Mouse (Mus musculus) C2C12 (cell line): ENCODE data around the gene Anks6. TPM values are rescaled to one million over a fixed set of nuclear protein-coding genes. Genes with fewer than 3 reads are reported as not detected.

Source experiments
- H3K27me3 ChIP-seq: one replicate; pipeline ENCODE4 v1.6.1; 2011; ENCODE audit not compliant: control insufficient read depth, insufficient read depth, insufficient read length
- H3K36me3 ChIP-seq: one replicate; pipeline ENCODE4 v1.6.1; 2011; ENCODE audit not compliant: control insufficient read depth, insufficient read depth
- H3K4me3 ChIP-seq: one replicate; pipeline ENCODE4 v1.5.1; 2011; ENCODE audit warnings: mild to moderate bottlenecking, control low read depth; ENCODE audit not compliant: poor library complexity, insufficient read depth, severe bottlenecking
- H3K79me2 ChIP-seq: one replicate; pipeline ENCODE4 v1.6.1; 2011; ENCODE audit not compliant: control insufficient read depth, insufficient read depth
- H3K79me3 ChIP-seq: one replicate; pipeline ENCODE4 v1.6.1; 2011; ENCODE audit warnings: low read depth, control low read depth
- H3ac ChIP-seq: one replicate; pipeline ENCODE3; 2011; ENCODE audit warnings: low read depth; ENCODE audit not compliant: control insufficient read depth, insufficient read length
- CEBPB ChIP-seq: IDR thresholded peaks from one replicate; pipeline ENCODE4 v1.6.1; 2011; ENCODE audit warnings: low read depth, mild to moderate bottlenecking, control low read depth, moderate library complexity
- CTCF ChIP-seq: IDR thresholded peaks from one replicate; pipeline ENCODE4 v1.5.1; 2011; ENCODE audit not compliant: control insufficient read depth, insufficient read depth, insufficient read length
- FOSL1 ChIP-seq: IDR thresholded peaks from one replicate; pipeline ENCODE4 v1.8.0; 2011; ENCODE audit warnings: mild to moderate bottlenecking, low read length; ENCODE audit not compliant: poor library complexity, insufficient read depth, severe bottlenecking
- MAX ChIP-seq: IDR thresholded peaks from one replicate; pipeline ENCODE4 v1.6.1; 2011; ENCODE audit warnings: mild to moderate bottlenecking, control low read depth
- MYOD1 ChIP-seq: IDR thresholded peaks from one replicate; pipeline ENCODE4 v1.6.1; 2011; ENCODE audit warnings: low read depth; ENCODE audit not compliant: control insufficient read depth, insufficient read length
- MYOG ChIP-seq: IDR thresholded peaks from one replicate; pipeline ENCODE4 v1.6.1; 2011; ENCODE audit not compliant: control insufficient read depth, insufficient read length; ENCODE audit errors: extremely low read depth
- USF1 ChIP-seq: IDR thresholded peaks from one replicate; pipeline ENCODE4 v1.6.1; 2011; ENCODE audit warnings: low read depth, mild to moderate bottlenecking, control low read depth, moderate library complexity
- long read RNA-seq, 2 experiments: library from polyadenylated mRNA; unstranded; transcript quantifications; one replicate each; pipeline ENCODE4 v2.0.0; 2019 to 2020
- polyA plus RNA-seq: library from polyadenylated mRNA; unstranded; fragments of >200 nt; fragmentation: generic; extraction: Trizol; gene quantifications from one replicate; pipeline ENCODE4 v1.2.1, GENCODE M21; 2012; ENCODE audit warnings: missing spikeins

Anks6 gene
- 0.44 TPM for polyA plus RNA-seq
- long read RNA-seq, experiment 1 = 0 reads
- long read RNA-seq, experiment 2, partial matches to known transcripts = 1 of 1 reads
- long read RNA-seq, experiment 2, other reads (novel, unspliced or antisense) = 0 of 1 reads

GRCm38 (mm10) chr4:47056791-47057509 is at the start of gene Anks6:
TSS of gene Anks6 (minus strand) at chr4:47057427.
- TF ChIP-seq MAX = no peak
- TF ChIP-seq MYOG = no peak
- TF ChIP-seq CEBPB = no peak
- no peak for TF ChIP-seq CTCF
- no peak for TF ChIP-seq MYOD1
- no peak for TF ChIP-seq FOSL1
- TF ChIP-seq USF1 = no peak
- no peaks in the 10 kb centered on the region for H3K27me3 ChIP-seq
- no peak within 1 kb of the TSS for H3K4me3 ChIP-seq

GRCm38 (mm10) chr4:47103561-47103960 is 46.3 kb upstream of the Anks6 start:
- no peak overlapping the region for H3ac ChIP-seq
- TF ChIP-seq FOSL1 (no peak), CEBPB (no peak), CTCF (no peak), MAX (no peak), MYOG (no peak)
- peaks cover 3% of the 10 kb centered on the region for H3K27me3 ChIP-seq
- H3K79me3 ChIP-seq = no peaks in the 10 kb centered on the region
- no peaks in the 10 kb centered on the region for H3K79me2 ChIP-seq
- no peak overlapping the region for H3K4me3 ChIP-seq
- no peaks in the 10 kb centered on the region for H3K36me3 ChIP-seq

More at GRCm38 (mm10) chr4:47056791-47057509, at the start of gene Anks6:
- Histone ChIP-seq H3K36me3 (no peaks in the 10 kb centered on the region), H3K79me3 (no peaks in the 10 kb centered on the region), H3K79me2 (no peaks in the 10 kb centered on the region), H3ac (no peak within 1 kb of the TSS)

- Histone ChIP-seq H3K27me3 (peaks cover 28% of the 10 kb centered on the region), H3K79me2 (no peaks in the 10 kb centered on the region), H3K79me3 (no peaks in the 10 kb centered on the region), H3K36me3 (no peaks in the 10 kb centered on the region), H3ac (no peak overlapping the region), H3K4me3 (no peak overlapping the region)
- no peak for TF ChIP-seq MYOD1
Observed at GRCm38 (mm10) chr4:47093647-47094046, 36.4 kb upstream of the Anks6 start.

GRCm38 (mm10) chr4:47093161-47093560 is 35.9 kb upstream of the Anks6 start:
- Histone ChIP-seq H3K27me3 (peaks cover 28% of the 10 kb centered on the region), H3K79me2 (no peaks in the 10 kb centered on the region), H3K79me3 (no peaks in the 10 kb centered on the region), H3K4me3 (no peak overlapping the region), H3K36me3 (no peaks in the 10 kb centered on the region), H3ac (no peak overlapping the region)
- no peak for TF ChIP-seq FOSL1
- no peak for TF ChIP-seq CTCF
- TF ChIP-seq USF1 = no peak
- TF ChIP-seq CEBPB = no peak

GRCm38 (mm10) chr4:47092387-47093021 is 35.3 kb upstream of the Anks6 start:
- H3K36me3 ChIP-seq = no peaks in the 10 kb centered on the region
- no peak overlapping the region for H3ac ChIP-seq
- H3K79me3 ChIP-seq = no peaks in the 10 kb centered on the region
- peaks cover 28% of the 10 kb centered on the region for H3K27me3 ChIP-seq
- no peaks in the 10 kb centered on the region for H3K79me2 ChIP-seq
- TF ChIP-seq MYOD1 (no peak), CEBPB (no peak), MAX (no peak), USF1 (no peak), CTCF (no peak), FOSL1 (no peak), MYOG (no peak)
- H3K4me3 ChIP-seq = no peak overlapping the region
